Mouse (Mus musculus) lung, adult 18-20 months (tissue): ENCODE results near the gene Olfr1055.
"Not testable (repeated sequence)": the region's sequence is repeated elsewhere in the genome, so short reads cannot be mapped to it uniquely, and the experiment has no call there.

ENCODE experiments used
- DNase-seq, 2 experiments: peaks; one replicate each; pipeline ENCODE4 v3.0.0; 2022; ENCODE audit warnings: mixed read lengths in 2 of 2

The Olfr1055 gene

GRCm38 (mm10) chr2:86350184-86350583, at the start of gene Olfr1055:
Gene Olfr1055 (minus strand): TSS chr2:86350284.
- no peak for DNase-seq

GRCm38 (mm10) chr2:86395114-86395513, 45.0 kb upstream of the Olfr1055 start:
- no peak for DNase-seq

DNA sequence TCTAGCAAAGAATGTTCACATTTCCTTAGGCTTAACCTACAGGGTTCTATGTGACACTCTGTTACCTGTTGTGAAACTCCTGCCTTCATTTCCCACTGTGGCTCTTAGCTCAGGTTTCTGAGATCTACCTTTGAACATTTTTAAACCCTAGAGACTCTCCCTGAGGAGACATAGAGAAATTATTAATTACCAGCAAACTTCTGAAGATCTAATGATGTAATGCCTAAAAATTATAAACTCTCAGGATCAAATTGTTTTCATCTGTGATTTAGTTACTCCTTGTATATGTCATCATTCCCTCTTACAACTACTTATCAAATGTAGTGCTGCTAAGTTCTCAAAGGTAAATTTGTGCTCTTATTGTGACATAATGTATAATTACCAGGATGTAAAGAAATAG, 38.4 kb upstream of the Olfr1055 start, which contains the start of gene Olfr1058:
Gene Olfr1058 (minus strand): TSS at position 101 of the 400 bp plus-strand sequence.
- DNase-seq = not testable (repeated sequence)

- no peak for DNase-seq
Measured at GRCm38 (mm10) chr2:86378293-86378692, 28.2 kb upstream of the Olfr1055 start, which contains the start of gene Olfr1057. Gene Olfr1057 (minus strand): TSS chr2:86378393.

DNA sequence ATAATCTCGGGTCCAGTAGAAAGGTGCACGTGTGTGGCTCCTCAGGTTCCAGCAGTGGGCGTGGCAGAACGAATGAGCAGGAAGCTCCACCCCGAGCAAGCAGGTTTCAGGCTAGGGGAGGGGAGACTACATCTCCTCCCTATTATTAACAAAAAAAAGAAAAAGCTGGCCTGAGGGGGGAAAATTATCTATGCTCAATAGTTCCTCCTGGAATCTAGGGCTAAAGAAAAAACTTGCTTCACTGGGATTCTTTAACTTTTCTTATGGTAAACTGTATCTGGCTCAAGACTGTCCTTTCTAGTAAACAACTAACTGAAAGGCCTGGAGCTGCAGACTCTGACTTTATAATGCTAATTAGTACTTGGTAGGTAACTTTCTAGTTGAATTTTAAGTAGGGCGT, 16.3 kb upstream of the Olfr1055 start:
- DNase-seq = not testable (repeated sequence)

GRCm38 (mm10) chr2:86362369-86362768, 12.3 kb upstream of the Olfr1055 start, which contains the start of gene Olfr1056:
Gene Olfr1056 (minus strand): TSS chr2:86362469.
- DNase-seq = no peak

DNA sequence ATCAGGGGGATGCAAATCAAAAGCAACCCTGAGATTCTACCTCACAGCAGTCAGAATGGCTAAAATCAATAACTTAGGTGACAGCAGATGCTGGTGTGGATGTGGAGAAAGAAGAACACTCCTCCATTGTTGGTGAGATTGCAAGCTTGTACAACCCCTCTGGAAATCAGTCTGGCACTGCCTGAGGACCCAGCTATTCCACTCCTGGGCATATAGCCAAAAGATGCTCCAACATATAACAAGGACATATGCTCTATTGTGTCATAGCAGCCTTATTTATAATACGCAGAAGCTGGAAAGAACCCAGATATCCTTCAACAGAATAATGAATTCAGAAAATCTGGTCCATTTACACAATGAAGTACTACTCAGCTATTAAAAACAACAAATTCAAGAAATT, 1.7 kb upstream of the Olfr1055 start:
- not testable (repeated sequence) for DNase-seq

GRCm38 (mm10) chr2:86335333-86335732, 14.8 kb downstream of the Olfr1055 start, which contains the start of gene Olfr1054:
Gene Olfr1054 (minus strand): TSS chr2:86335433.
- DNase-seq = no peak

DNA sequence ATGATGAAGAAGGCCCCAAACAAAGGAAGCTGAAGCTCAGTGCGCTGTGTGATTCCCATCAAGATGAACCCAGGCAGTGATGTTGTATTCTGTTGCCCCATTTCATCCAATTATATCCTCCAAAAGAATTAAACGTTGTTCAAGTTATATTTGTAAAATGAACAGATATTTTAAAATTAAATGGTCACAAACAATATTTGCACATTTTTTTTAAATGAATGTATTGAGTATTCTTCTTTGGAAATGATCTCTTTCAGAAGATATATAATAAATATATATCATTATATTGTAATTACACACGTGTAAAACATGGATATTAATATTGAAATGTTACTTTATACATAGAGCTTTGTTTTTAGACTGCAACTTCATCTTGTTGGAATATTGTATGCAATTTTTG, 34.9 kb downstream of the Olfr1055 start, which contains the start of gene Olfr1053:
Gene Olfr1053 (minus strand): TSS at position 101 of the 400 bp plus-strand sequence.
- no peak for DNase-seq
